Mouse (Mus musculus) CD4-positive, CD25-positive, alpha-beta regulatory T cell, adult 2 months (primary cell): ENCODE data around the gene Tas2r116.

Source experiments
- DNase-seq: peaks from one replicate; pipeline ENCODE4 v3.0.0-alpha.2; 2012; ENCODE audit warnings: low read depth, low spot score

Gene Tas2r116

DNA sequence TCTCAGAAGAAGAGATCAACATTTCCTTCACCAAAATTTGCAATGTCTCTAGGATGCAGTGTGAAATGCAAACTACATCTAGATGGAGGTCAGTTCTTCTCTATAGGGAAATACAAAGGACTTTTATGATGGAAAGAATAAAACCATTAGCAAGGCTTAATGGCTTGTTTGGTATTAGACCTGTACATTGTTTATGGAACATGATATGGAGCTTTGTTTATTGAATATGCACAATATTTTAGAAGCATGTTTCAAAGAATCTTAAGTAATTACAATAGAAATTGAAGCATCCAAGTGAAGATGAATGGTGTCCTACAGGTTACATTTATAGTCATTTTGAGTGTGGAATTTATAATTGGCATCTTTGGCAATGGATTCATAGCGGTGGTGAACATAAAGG, at the start of gene Tas2r116:
TSS of gene Tas2r116 (plus strand) at position 301 of the 400 bp plus-strand sequence.
- no peak for DNase-seq

DNA sequence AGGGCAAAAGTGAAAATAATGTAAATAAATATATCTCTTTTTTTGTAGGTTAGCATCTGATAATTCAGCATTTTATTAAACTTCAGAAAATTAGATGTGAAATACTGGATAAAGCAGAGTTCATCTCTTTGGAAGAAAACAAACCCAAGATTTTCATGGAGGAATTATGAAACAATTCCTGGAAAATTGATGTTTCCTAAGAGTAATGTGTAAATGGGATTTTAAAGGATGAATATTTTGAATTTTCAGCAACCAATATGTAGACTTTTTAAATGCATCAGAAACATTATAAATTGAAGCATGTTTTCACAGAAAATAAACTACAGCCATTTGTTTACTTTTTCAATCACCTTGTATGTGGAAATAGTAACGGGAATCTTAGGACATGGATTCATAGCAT, 8.4 kb upstream of the Tas2r116 start, which contains the start of gene Tas2r123:
TSS of gene Tas2r123 (plus strand) at position 301 of the 400 bp plus-strand sequence.
- DNase-seq = no peak

DNA sequence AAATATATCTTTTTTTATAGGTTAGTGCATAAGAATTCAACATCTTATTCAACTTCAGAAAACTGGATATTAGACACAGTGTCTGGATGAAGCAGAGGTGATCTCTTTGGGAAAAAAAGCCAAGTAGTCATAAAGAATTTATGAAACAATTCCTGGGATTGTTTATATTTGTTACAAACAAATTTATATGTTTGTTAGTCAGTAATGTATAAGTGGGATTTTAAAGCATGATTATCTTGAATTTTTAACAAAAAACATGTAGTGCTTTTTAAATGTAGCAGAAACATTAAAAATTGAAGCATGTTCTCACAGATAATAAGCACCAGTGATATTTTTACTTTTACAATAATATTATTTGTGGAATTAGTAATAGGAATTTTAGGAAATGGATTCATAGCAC, 12.5 kb downstream of the Tas2r116 start, which contains the start of gene Tas2r110:
TSS of gene Tas2r110 (plus strand) at position 301 of the 400 bp plus-strand sequence.
- no peak for DNase-seq

DNA sequence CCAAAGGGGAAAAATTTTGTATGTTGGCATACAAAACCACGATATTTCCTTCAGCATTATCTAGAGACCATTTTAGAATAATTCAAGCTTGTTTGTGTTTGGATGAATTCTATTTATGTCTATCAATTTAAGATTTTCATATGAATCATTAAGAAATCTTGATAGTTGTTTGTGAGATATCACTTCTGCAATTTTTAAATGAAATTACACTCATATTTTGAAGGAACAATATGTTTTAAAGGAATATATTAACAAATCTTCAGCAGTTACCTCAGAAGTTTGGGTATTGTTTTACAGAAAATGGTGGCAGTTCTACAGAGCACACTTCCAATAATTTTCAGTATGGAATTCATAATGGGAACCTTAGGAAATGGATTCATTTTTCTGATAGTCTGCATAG, 37.5 kb downstream of the Tas2r116 start, which contains the start of gene Tas2r113:
TSS of gene Tas2r113 (plus strand) at position 301 of the 400 bp plus-strand sequence.
- no peak for DNase-seq
